Mouse (Mus musculus): ENCODE measurements around the gene Hivep1. TPM values are rescaled to one million over a fixed set of nuclear protein-coding genes. Genes with fewer than 3 reads are reported as not detected.

The Hivep1 gene
- polyA plus RNA-seq, 1 experiment from 2014 or later, result 12.0 TPM

DNA sequence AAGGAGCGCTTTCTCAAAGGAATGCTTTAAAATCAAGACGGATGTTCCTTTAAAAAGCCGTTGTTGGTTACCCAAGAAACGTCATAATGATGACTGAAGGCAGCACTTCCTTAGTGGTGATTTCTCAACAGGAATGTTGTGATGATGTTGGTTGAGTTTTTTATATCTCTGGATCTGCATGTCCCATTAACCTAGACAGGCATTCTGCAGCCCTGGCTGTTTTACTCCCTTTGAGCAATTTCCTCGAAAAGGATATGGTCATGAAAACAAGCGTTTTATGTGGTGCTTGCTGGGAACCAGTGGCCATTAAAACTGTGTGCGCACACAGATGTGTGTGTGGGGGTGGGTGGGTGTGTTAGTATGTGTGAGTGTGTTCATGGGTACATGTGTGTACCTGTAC, 170.6 kb downstream of the Hivep1 start:
- DNase-seq (ENCODE audit: low spot score, missing footprints) (peak; percentile 76), ATAC-seq (ENCODE audit: low FRiP score) (no peak)
- Histone ChIP-seq H3K9me3 (ENCODE audit: control insufficient read depth, low read length) (no peaks in the 10 kb centered on the region), H3K4me3 (ENCODE audit: low read depth, low read length) (no peak overlapping the region), H3K27ac (ENCODE audit: low read depth, low read length) (no peak overlapping the region), H3K27me3 (ENCODE audit: control insufficient read depth, insufficient read depth, low read length) (no peaks in the 10 kb centered on the region), H3K36me3 (ENCODE audit: control insufficient read depth, insufficient read depth, low read length) (no peaks in the 10 kb centered on the region), H3K4me2 (no peak overlapping the region), H3K4me1 (ENCODE audit: control insufficient read depth, insufficient read depth, low read length) (no peaks in the 10 kb centered on the region), H3K9ac (ENCODE audit: low read length) (no peak overlapping the region)
- 92% methylated on average over 7 of the region's 7 CpGs for WGBS

DNA sequence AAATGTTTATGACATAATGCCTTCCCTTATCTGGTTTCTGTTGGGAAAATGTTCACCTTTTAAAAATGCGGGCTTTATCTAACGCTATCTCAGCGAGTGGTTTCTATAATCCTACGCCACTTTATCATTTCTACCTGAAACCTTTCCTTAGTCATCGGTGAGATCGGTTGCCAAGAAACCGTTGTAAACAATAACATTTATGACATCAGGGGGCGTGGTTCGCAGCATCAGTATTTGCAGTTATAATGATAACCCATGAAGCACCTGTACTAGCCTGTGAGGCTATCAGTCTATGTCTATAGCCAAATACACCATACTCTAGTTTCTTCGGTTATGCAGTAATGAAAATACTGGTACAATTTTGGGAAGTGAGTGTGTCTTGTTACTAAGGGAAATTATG, 177.0 kb downstream of the Hivep1 start:
- H3K36me3 ChIP-seq (ENCODE audit: control insufficient read depth, insufficient read depth, low read length), result no peaks in the 10 kb centered on the region
- H3K27me3 ChIP-seq (ENCODE audit: control insufficient read depth, insufficient read depth, low read length), result no peaks in the 10 kb centered on the region
- no peaks in the 10 kb centered on the region for H3K4me1 ChIP-seq (ENCODE audit: control insufficient read depth, insufficient read depth, low read length)
- WGBS, result 93% methylated on average over 10 of the region's 10 CpGs
- no peak overlapping the region for H3K9ac ChIP-seq (ENCODE audit: low read length)
- no peak for DNase-seq (ENCODE audit: low spot score, missing footprints)
- no peak for ATAC-seq (ENCODE audit: low FRiP score)
- no peaks in the 10 kb centered on the region for H3K9me3 ChIP-seq (ENCODE audit: control insufficient read depth, low read length)
- no peak overlapping the region for H3K27ac ChIP-seq (ENCODE audit: low read depth, low read length)
- no peak overlapping the region for H3K4me3 ChIP-seq (ENCODE audit: low read depth, low read length)
- H3K4me2 ChIP-seq, result no peak overlapping the region

DNA sequence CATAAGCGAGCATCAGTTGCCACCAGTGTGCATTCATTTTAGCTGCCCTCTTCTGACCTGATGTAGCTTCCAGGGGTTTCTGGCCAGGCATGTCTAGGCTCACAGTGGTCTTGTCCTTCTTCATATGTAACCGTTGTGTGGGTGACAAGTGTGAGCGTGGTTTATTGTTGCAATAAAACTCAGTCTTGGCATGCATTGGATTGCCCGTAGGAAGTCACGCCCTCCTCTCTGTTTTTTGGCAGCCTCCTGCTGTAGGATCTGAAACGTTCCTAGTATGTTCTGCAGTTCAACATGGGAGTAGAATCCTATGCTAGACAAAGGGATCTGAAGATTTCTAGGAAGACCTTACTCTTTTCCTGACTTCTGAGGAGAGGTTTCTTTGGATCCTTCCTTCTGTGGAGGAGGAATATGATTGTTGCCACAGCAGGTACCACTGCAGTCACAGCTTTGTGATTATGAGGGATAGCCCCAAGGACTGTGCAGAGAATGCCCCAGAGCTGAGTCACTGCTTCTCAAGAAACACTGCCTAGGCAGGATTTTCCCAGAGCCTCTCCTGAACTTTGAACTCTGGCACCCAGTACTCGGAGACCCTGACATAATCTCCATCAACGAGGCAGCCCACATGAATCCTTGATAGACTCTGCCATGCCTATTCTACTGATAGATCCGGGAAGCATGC, 182.1 kb downstream of the Hivep1 start:
- Histone ChIP-seq H3K9ac (ENCODE audit: low read length) (no peak overlapping the region), H3K27ac (ENCODE audit: low read depth, low read length) (no peak overlapping the region), H3K36me3 (ENCODE audit: control insufficient read depth, insufficient read depth, low read length) (no peaks in the 10 kb centered on the region), H3K4me3 (ENCODE audit: low read depth, low read length) (no peak overlapping the region), H3K9me3 (ENCODE audit: control insufficient read depth, low read length) (no peaks in the 10 kb centered on the region), H3K4me2 (no peak overlapping the region), H3K4me1 (ENCODE audit: control insufficient read depth, insufficient read depth, low read length) (no peaks in the 10 kb centered on the region), H3K27me3 (ENCODE audit: control insufficient read depth, insufficient read depth, low read length) (no peaks in the 10 kb centered on the region)
- DNase-seq (ENCODE audit: low spot score, missing footprints) (no peak), ATAC-seq (ENCODE audit: low FRiP score) (no peak)
- 77% methylated on average over 9 of the region's 9 CpGs for WGBS

- H3K4me2 ChIP-seq, result no peak overlapping the region
- WGBS, result 92% methylated on average over 3 of the region's 3 CpGs
- H3K36me3 ChIP-seq (ENCODE audit: control insufficient read depth, insufficient read depth, low read length), result no peaks in the 10 kb centered on the region
- H3K4me1 ChIP-seq (ENCODE audit: control insufficient read depth, insufficient read depth, low read length), result peaks cover 6% of the 10 kb centered on the region; the same call in 1 of the 2 replicates
- no peak for ATAC-seq (ENCODE audit: low FRiP score)
- no peak overlapping the region for H3K9ac ChIP-seq (ENCODE audit: low read length)
- H3K27ac ChIP-seq (ENCODE audit: low read depth, low read length), result no peak overlapping the region
- H3K4me3 ChIP-seq (ENCODE audit: low read depth, low read length), result no peak overlapping the region
- H3K27me3 ChIP-seq (ENCODE audit: control insufficient read depth, insufficient read depth, low read length), result no peaks in the 10 kb centered on the region
- no peaks in the 10 kb centered on the region for H3K9me3 ChIP-seq (ENCODE audit: control insufficient read depth, low read length)
- DNase-seq (ENCODE audit: low spot score, missing footprints), result no peak
Measured at GRCm38 (mm10) chr13:42238520-42238919, 186.7 kb downstream of the Hivep1 start.

- no peak for ATAC-seq (ENCODE audit: low FRiP score)
- 24% methylated on average over 3 of the region's 3 CpGs for WGBS
- Histone ChIP-seq H3K9me3 (ENCODE audit: control insufficient read depth, low read length) (no peaks in the 10 kb centered on the region), H3K27me3 (ENCODE audit: control insufficient read depth, insufficient read depth, low read length) (no peaks in the 10 kb centered on the region), H3K27ac (ENCODE audit: low read depth, low read length) (no peak overlapping the region), H3K4me2 (no peak overlapping the region), H3K4me3 (ENCODE audit: low read depth, low read length) (no peak overlapping the region), H3K9ac (ENCODE audit: low read length) (no peak overlapping the region), H3K4me1 (ENCODE audit: control insufficient read depth, insufficient read depth, low read length) (peaks cover 6% of the 10 kb centered on the region; the same call in 1 of the 2 replicates), H3K36me3 (ENCODE audit: control insufficient read depth, insufficient read depth, low read length) (no peaks in the 10 kb centered on the region)
- no peak for DNase-seq (ENCODE audit: low spot score, missing footprints)
Measured at GRCm38 (mm10) chr13:42242131-42242530, 190.3 kb downstream of the Hivep1 start.

Other genes with a start within 250 kb of the Hivep1 start
- gene Adtrp, start 204.3 kb upstream of the Hivep1 start, polyA plus RNA-seq (2014; fragmentation: Nextera tagmentation; extraction: Ambion mirVana), result not detected in 2 replicates
- gene Edn1, start 249.5 kb downstream of the Hivep1 start, polyA plus RNA-seq (2014; fragmentation: Nextera tagmentation; extraction: Ambion mirVana), result 1.9 and 2.2 TPM in 2 replicates

All from midbrain, embryonic 11.5 days (tissue).